Mouse (Mus musculus) olfactory bulb, adult 2 months (tissue): ENCODE measurements around the gene Gpr107.

Experiments
- CTCF ChIP-seq: fragments of 200-500 bp; IDR thresholded peaks from 2 replicates; pipeline ENCODE4 v1.5.1; 2012; ENCODE audit warnings: low read depth, mild to moderate bottlenecking, low read length, moderate library complexity; ENCODE audit not compliant: insufficient read depth
- POLR2A ChIP-seq: fragments of 200-500 bp; IDR thresholded peaks from 2 replicates; pipeline ENCODE4 v1.6.1; 2012; ENCODE audit warnings: mild to moderate bottlenecking, low read depth, low read length, moderate library complexity; ENCODE audit not compliant: insufficient read depth

GRCm38 (mm10) chr2:31263039-31263461, 110.9 kb downstream of the Gpr107 start:
- TF ChIP-seq POLR2A (no peak), CTCF (no peak)
